Mouse (Mus musculus): ENCODE results near the gene Trnt1. TPM values are rescaled to one million over a fixed set of nuclear protein-coding genes. Genes with fewer than 3 reads are reported as not detected.

Trnt1 gene
- polyA plus RNA-seq, 1 experiment from 2014 or later = 61.2 TPM

DNA sequence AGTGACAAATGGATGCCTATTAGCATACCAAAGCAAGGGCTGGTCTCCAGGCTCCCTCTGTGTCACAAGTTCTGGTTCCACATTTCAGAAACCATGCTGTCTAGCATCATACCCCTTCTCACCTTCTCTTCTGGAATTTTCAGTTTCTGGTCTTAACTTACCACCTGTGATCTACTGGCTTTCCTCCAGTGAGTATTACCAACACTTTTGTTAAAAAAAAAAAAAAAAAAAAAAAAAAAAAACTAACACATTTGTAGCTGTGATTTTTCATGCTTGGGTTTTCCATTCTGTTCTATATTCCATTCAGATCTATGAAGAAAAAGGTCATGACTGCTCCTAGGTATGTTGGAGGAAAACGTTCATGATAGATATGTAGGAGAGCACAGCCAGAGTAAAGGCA is 3.0 kb upstream of the Trnt1 start:
- H3K9me3 ChIP-seq (replicated peaks; ENCODE audit: control insufficient read depth, low read length, poor library complexity, severe bottlenecking) = no peaks in the 10 kb centered on the region
- H3K36me3 ChIP-seq (ENCODE audit: control insufficient read depth, insufficient read depth, low read length) = no peaks in the 10 kb centered on the region
- 72% methylated on average over 1 of the region's 1 CpGs for WGBS
- H3K9ac ChIP-seq (ENCODE audit: low read depth, low read length) = no peak overlapping the region
- H3K4me3 ChIP-seq (ENCODE audit: low read depth, low read length) = no peak overlapping the region
- H3K4me2 ChIP-seq (ENCODE audit: low read length) = no peak overlapping the region
- H3K27me3 ChIP-seq (ENCODE audit: control insufficient read depth, insufficient read depth, low read depth, low read length) = no peaks in the 10 kb centered on the region
- peaks cover 14% of the 10 kb centered on the region for H3K4me1 ChIP-seq (ENCODE audit: control insufficient read depth, insufficient read depth, low read length)
- no peak overlapping the region for H3K27ac ChIP-seq (ENCODE audit: low read length)
- no peak for ATAC-seq

DNA sequence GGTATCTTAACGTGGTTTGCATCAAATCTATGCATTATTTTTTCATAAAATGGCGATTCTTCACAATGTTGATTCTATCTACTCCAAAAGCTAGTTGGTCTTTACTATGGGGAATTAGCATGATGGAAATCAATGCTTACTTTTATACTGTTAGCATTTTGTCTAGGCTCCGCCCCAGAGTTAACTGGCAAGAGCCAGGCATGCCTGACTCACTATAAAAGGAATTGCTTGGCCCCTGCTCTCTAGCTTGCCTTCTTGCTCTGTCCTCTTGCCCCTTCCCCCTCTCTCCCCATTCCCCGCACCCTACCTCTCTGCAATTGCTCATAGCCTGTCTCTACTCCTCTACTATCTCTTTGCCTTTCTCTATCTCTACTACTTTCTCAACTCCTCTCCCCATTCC is 2.1 kb upstream of the Trnt1 start:
- Histone ChIP-seq H3K4me1 (ENCODE audit: control insufficient read depth, insufficient read depth, low read length) (peaks cover 16% of the 10 kb centered on the region), H3K4me2 (ENCODE audit: low read length) (no peak overlapping the region), H3K27me3 (ENCODE audit: control insufficient read depth, insufficient read depth, low read depth, low read length) (no peaks in the 10 kb centered on the region), H3K4me3 (ENCODE audit: low read depth, low read length) (no peak overlapping the region), H3K27ac (ENCODE audit: low read length) (no peak overlapping the region), H3K9ac (ENCODE audit: low read depth, low read length) (no peak overlapping the region), H3K36me3 (ENCODE audit: control insufficient read depth, insufficient read depth, low read length) (peaks cover 2% of the 10 kb centered on the region; the same call in 1 of the 2 replicates), H3K9me3 (replicated peaks; ENCODE audit: control insufficient read depth, low read length, poor library complexity, severe bottlenecking) (no peaks in the 10 kb centered on the region)
- ATAC-seq = no peak
- 72% methylated on average over 4 of the region's 4 CpGs for WGBS

DNA sequence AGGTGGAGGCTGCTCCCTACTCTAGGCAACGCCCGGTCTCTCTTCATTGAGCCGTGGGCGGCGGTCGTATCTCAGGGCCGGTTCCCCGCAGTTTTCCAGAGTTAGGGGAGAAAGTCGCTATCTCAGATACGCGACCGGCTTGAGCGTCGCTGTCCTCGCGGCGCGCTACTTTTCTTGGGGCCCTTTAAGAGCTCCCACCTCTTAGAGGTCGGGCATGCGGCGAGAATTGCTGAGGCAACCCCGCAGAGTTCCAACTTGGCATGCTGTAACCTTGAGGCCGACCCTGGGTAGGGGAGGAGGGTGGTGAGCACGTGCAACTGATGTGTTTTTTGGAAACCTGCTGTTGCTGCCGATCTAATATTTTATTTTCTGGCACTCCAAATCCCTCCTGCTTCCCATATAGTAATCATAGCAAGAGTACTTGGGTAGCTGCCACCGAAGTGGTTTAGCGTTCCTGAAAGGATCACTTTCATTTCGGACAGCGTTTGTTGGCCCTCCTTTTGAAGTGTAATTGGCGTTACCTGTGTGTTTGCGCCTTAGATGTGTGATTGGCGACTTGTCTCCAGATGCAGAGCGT is 458 bp downstream of the Trnt1 start:
- Histone ChIP-seq H3K4me3 (ENCODE audit: low read depth, low read length) (peak overlapping the region; percentile 93), H3K9me3 (replicated peaks; ENCODE audit: control insufficient read depth, low read length, poor library complexity, severe bottlenecking) (no peaks in the 10 kb centered on the region), H3K27me3 (ENCODE audit: control insufficient read depth, insufficient read depth, low read depth, low read length) (no peaks in the 10 kb centered on the region), H3K36me3 (ENCODE audit: control insufficient read depth, insufficient read depth, low read length) (peaks cover 6% of the 10 kb centered on the region), H3K27ac (ENCODE audit: low read length) (peak overlapping the region; percentile 58; the same call in 1 of the 2 replicates), H3K4me1 (ENCODE audit: control insufficient read depth, insufficient read depth, low read length) (peaks cover 16% of the 10 kb centered on the region), H3K4me2 (ENCODE audit: low read length) (peak overlapping the region; percentile 99), H3K9ac (ENCODE audit: low read depth, low read length) (peak overlapping the region; percentile 71)
- 2% methylated on average over 33 of the region's 33 CpGs for WGBS
- peak; percentile 82; the same call in 1 of the 2 replicates for ATAC-seq

DNA sequence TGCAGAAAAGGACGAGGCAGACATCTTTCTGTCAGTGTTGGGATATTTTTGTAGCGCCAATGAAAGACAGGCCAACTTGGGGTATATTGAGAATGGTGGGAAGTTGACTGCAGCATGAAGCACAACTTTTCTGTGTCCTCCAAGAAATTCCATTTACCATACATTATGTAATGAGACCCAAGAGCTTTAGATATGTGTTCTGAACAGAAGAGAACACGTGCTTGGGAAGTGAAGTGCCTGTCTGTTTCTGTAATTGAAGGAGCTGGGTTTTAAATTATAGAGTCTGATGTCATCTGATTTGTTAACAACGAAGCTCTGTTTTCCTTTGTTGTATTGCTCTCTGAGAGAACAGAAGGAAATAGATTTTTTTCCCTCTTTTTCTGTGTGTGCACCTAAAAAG is 1.1 kb downstream of the Trnt1 start:
- Histone ChIP-seq H3K4me1 (ENCODE audit: control insufficient read depth, insufficient read depth, low read length) (peaks cover 16% of the 10 kb centered on the region), H3K9ac (ENCODE audit: low read depth, low read length) (peak overlapping the region; percentile 71; the same call in 1 of the 2 replicates)
- 53% methylated on average over 4 of the region's 4 CpGs for WGBS

DNA sequence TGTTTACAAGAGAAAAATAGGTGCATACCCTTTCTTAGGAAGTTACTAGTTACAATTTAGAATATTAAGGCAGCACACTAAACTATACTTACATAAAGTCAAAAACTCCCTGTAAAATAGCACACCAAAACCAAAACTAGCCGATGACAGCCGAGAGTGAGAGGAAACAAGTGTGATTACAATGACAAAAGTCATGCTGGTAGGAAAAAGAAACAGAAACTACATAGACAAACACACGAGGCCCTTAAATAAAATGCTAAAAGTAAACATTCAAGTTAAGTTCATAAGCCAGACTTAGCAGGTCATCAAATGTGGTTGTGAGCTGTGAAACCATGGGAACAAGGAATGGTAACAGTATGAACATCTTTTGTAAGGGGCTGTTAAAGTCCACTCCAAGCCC is 18.2 kb downstream of the Trnt1 start:
- no peak overlapping the region for H3K27ac ChIP-seq (ENCODE audit: low read length)
- H3K9ac ChIP-seq (ENCODE audit: low read depth, low read length) = no peak overlapping the region
- H3K9me3 ChIP-seq (replicated peaks; ENCODE audit: control insufficient read depth, low read length, poor library complexity, severe bottlenecking) = no peaks in the 10 kb centered on the region
- no peak for ATAC-seq
- peaks cover 17% of the 10 kb centered on the region for H3K36me3 ChIP-seq (ENCODE audit: control insufficient read depth, insufficient read depth, low read length)
- H3K4me1 ChIP-seq (ENCODE audit: control insufficient read depth, insufficient read depth, low read length) = no peaks in the 10 kb centered on the region
- no peak overlapping the region for H3K4me3 ChIP-seq (ENCODE audit: low read depth, low read length)
- no peak overlapping the region for H3K4me2 ChIP-seq (ENCODE audit: low read length)
- H3K27me3 ChIP-seq (ENCODE audit: control insufficient read depth, insufficient read depth, low read depth, low read length) = no peaks in the 10 kb centered on the region
- 83% methylated on average over 3 of the region's 3 CpGs for WGBS

More for the DNA sequence above, 1.1 kb downstream of the Trnt1 start:
- peak overlapping the region; percentile 93 for H3K4me3 ChIP-seq (ENCODE audit: low read depth, low read length)
- no peak overlapping the region for H3K27ac ChIP-seq (ENCODE audit: low read length)
- ATAC-seq = no peak
- H3K36me3 ChIP-seq (ENCODE audit: control insufficient read depth, insufficient read depth, low read length) = peaks cover 7% of the 10 kb centered on the region
- H3K4me2 ChIP-seq (ENCODE audit: low read length) = peak overlapping the region; percentile 99
- no peaks in the 10 kb centered on the region for H3K9me3 ChIP-seq (replicated peaks; ENCODE audit: control insufficient read depth, low read length, poor library complexity, severe bottlenecking)
- no peaks in the 10 kb centered on the region for H3K27me3 ChIP-seq (ENCODE audit: control insufficient read depth, insufficient read depth, low read depth, low read length)

DNA sequence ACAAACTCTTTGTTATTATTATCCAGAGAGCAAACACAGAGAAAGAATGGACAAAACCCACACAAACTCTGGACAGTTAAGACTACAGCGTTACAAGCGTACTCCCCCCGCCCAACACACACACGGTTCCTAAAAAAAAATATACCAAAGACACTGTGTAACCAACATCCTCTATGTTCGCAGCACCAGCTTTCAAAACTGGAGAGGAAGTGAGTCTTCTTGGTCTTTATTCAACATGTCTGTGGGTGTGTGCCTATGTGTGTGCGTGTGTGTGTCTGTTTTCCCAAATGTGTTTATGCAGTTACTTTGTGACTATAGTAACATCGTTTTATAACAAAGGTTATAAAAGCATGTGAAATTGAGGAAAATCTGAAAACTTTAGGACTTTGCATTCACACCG is 22.5 kb downstream of the Trnt1 start:
- no peaks in the 10 kb centered on the region for H3K4me1 ChIP-seq (ENCODE audit: control insufficient read depth, insufficient read depth, low read length)
- H3K4me2 ChIP-seq (ENCODE audit: low read length) = no peak overlapping the region
- ATAC-seq = no peak
- no peaks in the 10 kb centered on the region for H3K27me3 ChIP-seq (ENCODE audit: control insufficient read depth, insufficient read depth, low read depth, low read length)
- no peak overlapping the region for H3K9ac ChIP-seq (ENCODE audit: low read depth, low read length)
- H3K9me3 ChIP-seq (replicated peaks; ENCODE audit: control insufficient read depth, low read length, poor library complexity, severe bottlenecking) = no peaks in the 10 kb centered on the region
- no peak overlapping the region for H3K27ac ChIP-seq (ENCODE audit: low read length)
- H3K36me3 ChIP-seq (ENCODE audit: control insufficient read depth, insufficient read depth, low read length) = peaks cover 26% of the 10 kb centered on the region
- H3K4me3 ChIP-seq (ENCODE audit: low read depth, low read length) = no peak overlapping the region
- 93% methylated on average over 8 of the region's 8 CpGs for WGBS

DNA sequence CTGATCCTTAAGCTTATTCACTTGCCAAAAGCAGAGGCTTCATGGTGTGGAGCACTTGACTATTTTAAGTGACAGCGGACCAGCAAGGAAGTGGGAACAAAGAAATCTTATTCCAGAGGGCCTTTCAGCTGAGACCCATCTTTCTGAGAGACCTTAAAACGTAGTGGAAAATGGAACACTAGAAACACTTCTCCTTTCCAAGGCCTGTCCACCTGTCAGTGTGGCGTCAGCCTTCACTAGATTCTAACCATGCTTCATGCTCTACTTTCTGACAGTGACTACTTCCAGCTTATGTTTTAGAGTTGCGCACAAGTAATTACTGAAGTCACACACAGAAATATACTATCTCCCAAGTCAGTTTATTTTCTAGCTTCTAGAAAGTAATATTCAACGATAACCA is 23.6 kb downstream of the Trnt1 start:
- Histone ChIP-seq H3K27me3 (ENCODE audit: control insufficient read depth, insufficient read depth, low read depth, low read length) (no peaks in the 10 kb centered on the region), H3K4me2 (ENCODE audit: low read length) (no peak overlapping the region), H3K36me3 (ENCODE audit: control insufficient read depth, insufficient read depth, low read length) (peaks cover 26% of the 10 kb centered on the region), H3K9ac (ENCODE audit: low read depth, low read length) (no peak overlapping the region), H3K4me3 (ENCODE audit: low read depth, low read length) (no peak overlapping the region), H3K4me1 (ENCODE audit: control insufficient read depth, insufficient read depth, low read length) (no peaks in the 10 kb centered on the region), H3K9me3 (replicated peaks; ENCODE audit: control insufficient read depth, low read length, poor library complexity, severe bottlenecking) (no peaks in the 10 kb centered on the region), H3K27ac (ENCODE audit: low read length) (no peak overlapping the region)
- 97% methylated on average over 5 of the region's 5 CpGs for WGBS
- ATAC-seq = no peak

DNA sequence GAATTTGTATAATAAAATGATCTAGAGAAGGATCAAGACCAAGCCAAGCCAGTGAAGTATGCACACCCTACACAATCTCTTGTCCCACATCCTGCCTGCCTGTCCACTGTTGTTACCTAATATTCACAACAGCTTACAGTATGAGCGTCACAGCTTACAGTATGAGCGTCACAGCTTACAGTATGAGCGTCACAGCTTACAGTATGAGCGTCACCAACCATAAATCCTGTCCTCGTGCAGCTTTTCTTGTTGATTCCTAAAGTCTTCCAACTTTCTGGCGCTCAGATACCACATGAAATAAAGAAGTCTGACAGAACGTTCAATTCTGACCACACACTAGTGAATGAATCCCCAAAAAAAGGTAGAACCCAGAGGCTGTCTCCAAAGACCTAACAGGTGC is 24.2 kb downstream of the Trnt1 start:
- no peak overlapping the region for H3K4me2 ChIP-seq (ENCODE audit: low read length)
- 95% methylated on average over 7 of the region's 7 CpGs for WGBS

DNA sequence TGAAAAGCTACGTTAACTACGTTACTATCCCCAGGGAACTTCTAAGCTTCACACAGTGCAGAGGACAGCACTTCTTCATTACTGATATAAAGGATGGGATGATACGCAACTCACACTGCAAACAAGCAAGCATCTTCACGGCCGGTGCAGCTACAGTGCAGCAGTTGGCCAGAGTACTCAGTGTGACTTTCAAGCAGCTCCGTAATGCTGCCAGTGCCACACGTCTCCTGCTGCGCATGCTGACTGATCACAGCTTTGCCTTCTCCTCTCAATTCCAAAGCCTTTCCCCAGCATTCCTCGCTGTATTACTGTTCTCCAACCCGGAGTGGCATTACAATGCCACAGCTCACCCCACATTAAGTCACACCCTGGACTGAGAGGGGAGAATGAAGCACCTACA is 24.7 kb downstream of the Trnt1 start:
- no peak overlapping the region for H3K4me3 ChIP-seq (ENCODE audit: low read depth, low read length)
- no peaks in the 10 kb centered on the region for H3K9me3 ChIP-seq (replicated peaks; ENCODE audit: control insufficient read depth, low read length, poor library complexity, severe bottlenecking)
- H3K4me2 ChIP-seq (ENCODE audit: low read length) = no peak overlapping the region
- H3K9ac ChIP-seq (ENCODE audit: low read depth, low read length) = no peak overlapping the region
- no peak for ATAC-seq
- H3K27ac ChIP-seq (ENCODE audit: low read length) = no peak overlapping the region
- no peaks in the 10 kb centered on the region for H3K27me3 ChIP-seq (ENCODE audit: control insufficient read depth, insufficient read depth, low read depth, low read length)
- peaks cover 5% of the 10 kb centered on the region for H3K4me1 ChIP-seq (ENCODE audit: control insufficient read depth, insufficient read depth, low read length)
- 96% methylated on average over 10 of the region's 10 CpGs for WGBS
- peaks cover 23% of the 10 kb centered on the region for H3K36me3 ChIP-seq (ENCODE audit: control insufficient read depth, insufficient read depth, low read length)

More for the DNA sequence above, 24.2 kb downstream of the Trnt1 start:
- H3K4me1 ChIP-seq (ENCODE audit: control insufficient read depth, insufficient read depth, low read length) = no peaks in the 10 kb centered on the region
- no peak for ATAC-seq
- no peaks in the 10 kb centered on the region for H3K27me3 ChIP-seq (ENCODE audit: control insufficient read depth, insufficient read depth, low read depth, low read length)
- H3K27ac ChIP-seq (ENCODE audit: low read length) = no peak overlapping the region
- peaks cover 26% of the 10 kb centered on the region for H3K36me3 ChIP-seq (ENCODE audit: control insufficient read depth, insufficient read depth, low read length)
- no peaks in the 10 kb centered on the region for H3K9me3 ChIP-seq (replicated peaks; ENCODE audit: control insufficient read depth, low read length, poor library complexity, severe bottlenecking)
- no peak overlapping the region for H3K4me3 ChIP-seq (ENCODE audit: low read depth, low read length)
- no peak overlapping the region for H3K9ac ChIP-seq (ENCODE audit: low read depth, low read length)

Data from midbrain, embryonic 16.5 days (tissue).